Mouse (Mus musculus): ENCODE data around the gene Opcml.

GRCm38 (mm10) chr9:28218026-28218646, 427.6 kb downstream of the Opcml start:
- TF ChIP-seq POLR2A (IDR thresholded peaks at IDR 0.05; ENCODE audit: borderline replicate concordance, insufficient read depth, low read length) (no peak), CTCF (IDR thresholded peaks at IDR 0.05; ENCODE audit: borderline replicate concordance, insufficient read depth, low read depth, low read length) (no peak)

All from cerebellum, adult 2 months (tissue).